In genomic region chr4:116788956-116789355, GRCm38 (mm10) we compare ENCODE assay signal across 8 mouse cellular contexts. TPM values are rescaled to one million over a fixed set of nuclear protein-coding genes. Genes with fewer than 3 reads are reported as not detected.
DNase-seq lines count a peak whose midpoint lies in the region; ATAC-seq lines count a peak whose summit lies in the region.

No protein-coding gene starts in this region.

- DNase-seq in forebrain, embryonic 10.5 days (ENCODE audit: extremely low spot score, low spot score): peak; percentile 72
- DNase-seq in cerebellum, adult 11-12 months: peak; percentile 68
- peak; percentile 90 for DNase-seq in induced T-regulatory cell, adult 2 months (ENCODE audit: low read depth)
- DNase-seq in left cerebral cortex, adult 8-10 months (ENCODE audit: low spot score in 2 of 2): peak; percentile 50 to 65
- DNase-seq in right cerebral cortex, adult 2 months (ENCODE audit: low spot score in 2 of 2): peak; percentile 93 to 94

- H3K9me3 ChIP-seq in forebrain, embryonic 10.5 days: peaks cover 5% of the 10 kb centered on the region; the same call in 1 of the 2 replicates
- H3K9me3 ChIP-seq in forebrain, embryonic 15.5 days: no peaks in the 10 kb centered on the region
- H3K9me3 ChIP-seq in forebrain, embryonic 16.5 days (ENCODE audit: control insufficient read depth, low read length): no peaks in the 10 kb centered on the region

- no peaks in the 10 kb centered on the region for H3K27me3 ChIP-seq in forebrain, embryonic 10.5 days (ENCODE audit: poor library complexity, severe bottlenecking)
- H3K27me3 ChIP-seq in forebrain, embryonic 15.5 days: no peaks in the 10 kb centered on the region
- H3K27me3 ChIP-seq in forebrain, embryonic 16.5 days (replicated peaks; ENCODE audit: control insufficient read depth, insufficient read depth, low read length): no peaks in the 10 kb centered on the region

- no peak overlapping the region for H3K9ac ChIP-seq in forebrain, embryonic 15.5 days (replicated peaks)
- H3K9ac ChIP-seq in forebrain, embryonic 16.5 days (replicated peaks; ENCODE audit: low read depth, low read length): no peak overlapping the region

- no peak overlapping the region for H3K27ac ChIP-seq in forebrain, embryonic 10.5 days
- no peak overlapping the region for H3K27ac ChIP-seq in forebrain, embryonic 15.5 days (replicated peaks)
- no peak overlapping the region for H3K27ac ChIP-seq in forebrain, embryonic 16.5 days (ENCODE audit: low read length)

- no peak overlapping the region for H3K4me2 ChIP-seq in forebrain, embryonic 15.5 days (replicated peaks)
- no peak overlapping the region for H3K4me2 ChIP-seq in forebrain, embryonic 16.5 days (ENCODE audit: low read length)

- no peak for ATAC-seq in forebrain, embryonic 15.5 days (replicated peaks)
- ATAC-seq in forebrain, embryonic 16.5 days: peak; percentile 62; the same call in 1 of the 2 replicates
- ATAC-seq in megakaryocyte, adult 5-6 weeks (ENCODE audit: poor library complexity, severe bottlenecking): peak; percentile 74

- no peaks in the 10 kb centered on the region for H3K36me3 ChIP-seq in forebrain, embryonic 10.5 days (replicated peaks)
- no peaks in the 10 kb centered on the region for H3K36me3 ChIP-seq in forebrain, embryonic 15.5 days
- no peaks in the 10 kb centered on the region for H3K36me3 ChIP-seq in forebrain, embryonic 16.5 days (ENCODE audit: control insufficient read depth, insufficient read depth)

- H3K4me3 ChIP-seq in forebrain, embryonic 10.5 days: no peak overlapping the region
- no peak overlapping the region for H3K4me3 ChIP-seq in forebrain, embryonic 15.5 days
- H3K4me3 ChIP-seq in forebrain, embryonic 16.5 days (replicated peaks; ENCODE audit: low read length): no peak overlapping the region

- WGBS in forebrain, embryonic 10.5 days: 10% methylated on average over 3 of the region's 3 CpGs
- 10% methylated on average over 3 of the region's 3 CpGs for WGBS in forebrain, embryonic 15.5 days
- 6% methylated on average over 3 of the region's 3 CpGs for WGBS in forebrain, embryonic 16.5 days

- H3K4me1 ChIP-seq in forebrain, embryonic 10.5 days: no peaks in the 10 kb centered on the region
- peaks cover 3% of the 10 kb centered on the region; the same call in 1 of the 2 replicates for H3K4me1 ChIP-seq in forebrain, embryonic 15.5 days
- no peaks in the 10 kb centered on the region for H3K4me1 ChIP-seq in forebrain, embryonic 16.5 days (replicated peaks; ENCODE audit: control insufficient read depth, insufficient read depth, low read length)

RNA-seq across cellular contexts. Expression of gene Toe1, which starts 18.5 kb away (rescaled TPM):
- 41.3 and 44.1 TPM in 2 replicates for polyA plus RNA-seq in forebrain, embryonic 10.5 days (2016; fragmentation: Nextera tagmentation; extraction: Ambion mirVana)
- 29.0 and 31.9 TPM in 2 replicates for polyA plus RNA-seq in forebrain, embryonic 15.5 days (2015; fragmentation: Nextera tagmentation; extraction: Ambion mirVana)
- 32.6 and 36.7 TPM in 2 replicates for polyA plus RNA-seq in forebrain, embryonic 16.5 days (2015; fragmentation: Nextera tagmentation; extraction: Ambion mirVana)
- 10 to 100 TPM; 13.1 to 15.3 (median 14.9) TPM for total RNA-seq in left cerebral cortex, adult 8-10 months (2022)
- 17.7 and 18.2 TPM in 2 replicates for total RNA-seq in megakaryocyte, adult 5-6 weeks (2015)
- total RNA-seq in megakaryocyte, adult 5-6 weeks (2017): 31.9 and 41.1 TPM in 2 replicates

RNA-seq across cellular contexts. Expression of gene Mutyh, which starts 18.6 kb away (rescaled TPM):
- 30.4 and 30.6 TPM in 2 replicates for polyA plus RNA-seq in forebrain, embryonic 10.5 days (2016; fragmentation: Nextera tagmentation; extraction: Ambion mirVana)
- 9.5 and 10.1 TPM in 2 replicates for polyA plus RNA-seq in forebrain, embryonic 15.5 days (2015; fragmentation: Nextera tagmentation; extraction: Ambion mirVana)
- 8.4 and 10.2 TPM in 2 replicates for polyA plus RNA-seq in forebrain, embryonic 16.5 days (2015; fragmentation: Nextera tagmentation; extraction: Ambion mirVana)
- total RNA-seq in left cerebral cortex, adult 8-10 months (2022): 1 to 10 TPM; 2.1 to 4.8 (median 2.9) TPM
- 5.3 and 10.8 TPM in 2 replicates for total RNA-seq in megakaryocyte, adult 5-6 weeks (2015)
- total RNA-seq in megakaryocyte, adult 5-6 weeks (2017): 2.7 and 5.5 TPM in 2 replicates

RNA-seq across cellular contexts. Expression of gene Hpdl, which starts 32.6 kb away (rescaled TPM):
- polyA plus RNA-seq in forebrain, embryonic 10.5 days (2016; fragmentation: Nextera tagmentation; extraction: Ambion mirVana): 1.5 and 2.2 TPM in 2 replicates
- 0.59 and 0.73 TPM in 2 replicates for polyA plus RNA-seq in forebrain, embryonic 15.5 days (2015; fragmentation: Nextera tagmentation; extraction: Ambion mirVana)
- 0.48 and 0.52 TPM in 2 replicates for polyA plus RNA-seq in forebrain, embryonic 16.5 days (2015; fragmentation: Nextera tagmentation; extraction: Ambion mirVana)
- total RNA-seq in left cerebral cortex, adult 8-10 months (2022): 1 to 10 TPM; 1.3 to 1.9 (median 1.7) TPM
- not detected in 2 replicates for total RNA-seq in megakaryocyte, adult 5-6 weeks (2015)
- total RNA-seq in megakaryocyte, adult 5-6 weeks (2017): not detected in 2 replicates
